Mouse (Mus musculus) brain, adult 2 months (tissue): ENCODE data around the gene Fam214b.

Experiments used
- DNase-seq: peaks from one replicate; pipeline ENCODE4 v3.0.0; 2011; ENCODE audit warnings: low read depth, low spot score

The Fam214b gene

DNA sequence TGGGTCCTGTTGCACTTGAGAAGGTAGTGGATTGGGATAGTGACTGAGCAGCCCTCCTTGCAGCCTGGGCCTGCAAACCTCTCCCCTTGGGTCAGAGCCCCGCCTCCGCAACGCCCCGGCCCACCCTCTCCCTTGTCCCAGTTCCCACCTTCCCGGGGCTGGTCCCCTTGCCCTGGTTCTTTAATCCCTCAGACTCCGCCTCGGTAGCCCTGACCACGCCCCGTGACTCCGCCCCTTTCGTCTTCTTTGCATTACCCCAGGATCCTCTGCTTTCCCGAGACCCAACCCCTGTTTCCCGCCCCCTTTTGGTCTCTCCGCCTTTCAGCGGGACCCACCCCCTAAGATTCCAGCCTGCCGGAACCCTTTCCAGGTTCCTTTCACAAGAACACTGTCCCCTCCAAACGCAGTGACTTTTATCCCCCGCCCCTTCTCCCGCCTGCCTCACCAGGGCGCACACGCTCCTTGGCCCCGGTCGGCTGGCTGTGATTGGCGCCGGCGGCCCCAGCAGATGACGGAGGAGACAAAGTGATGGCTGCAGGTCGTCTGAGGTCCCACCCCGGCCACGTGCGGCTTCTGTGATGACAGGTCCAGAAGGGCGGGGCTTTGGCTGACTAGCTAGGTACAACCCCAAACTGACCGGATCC, at the start of gene Fam214b:
Gene Fam214b, minus strand, starts transcription at position 562 of the 644 bp plus-strand sequence.
- peak; percentile 96 for DNase-seq

DNA sequence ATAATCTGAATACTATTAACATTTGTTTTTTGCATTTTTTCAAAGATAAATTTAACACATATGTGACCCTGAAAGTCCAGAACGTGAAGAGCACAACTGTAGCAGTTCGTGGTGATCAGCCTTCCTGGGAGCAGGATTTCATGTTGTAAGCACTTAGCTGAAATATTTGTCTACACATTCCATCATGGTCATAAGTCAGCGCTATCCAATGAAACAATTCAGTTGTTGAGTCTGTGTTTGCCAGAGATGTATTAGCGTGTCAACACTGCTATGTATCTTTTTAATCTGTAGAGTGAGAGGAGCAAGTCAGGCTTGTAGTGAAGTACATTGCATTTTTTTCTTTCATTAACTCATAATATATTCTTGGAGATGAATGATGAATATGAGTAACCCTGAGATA, 45.2 kb upstream of the Fam214b start:
- no peak for DNase-seq

DNA sequence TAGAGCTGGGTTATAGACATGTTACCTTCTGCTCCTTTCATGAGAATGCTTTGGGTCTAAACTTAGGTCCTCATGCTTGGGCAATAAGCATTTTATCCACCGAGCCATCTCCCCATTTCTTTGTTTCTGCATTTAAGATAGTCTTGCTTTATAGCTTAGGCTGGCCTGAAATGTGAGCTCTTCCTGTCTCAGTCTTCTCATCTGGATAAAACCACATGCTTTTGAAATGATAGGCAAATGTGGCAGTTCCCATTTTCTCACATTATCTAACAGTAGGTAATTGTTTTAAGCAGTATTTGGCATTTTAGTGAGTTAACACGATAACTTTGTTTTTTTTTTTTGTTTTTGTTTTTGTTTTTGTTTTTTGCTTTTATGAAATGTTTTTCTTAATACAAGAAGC, 43.9 kb upstream of the Fam214b start:
- DNase-seq = no peak

DNA sequence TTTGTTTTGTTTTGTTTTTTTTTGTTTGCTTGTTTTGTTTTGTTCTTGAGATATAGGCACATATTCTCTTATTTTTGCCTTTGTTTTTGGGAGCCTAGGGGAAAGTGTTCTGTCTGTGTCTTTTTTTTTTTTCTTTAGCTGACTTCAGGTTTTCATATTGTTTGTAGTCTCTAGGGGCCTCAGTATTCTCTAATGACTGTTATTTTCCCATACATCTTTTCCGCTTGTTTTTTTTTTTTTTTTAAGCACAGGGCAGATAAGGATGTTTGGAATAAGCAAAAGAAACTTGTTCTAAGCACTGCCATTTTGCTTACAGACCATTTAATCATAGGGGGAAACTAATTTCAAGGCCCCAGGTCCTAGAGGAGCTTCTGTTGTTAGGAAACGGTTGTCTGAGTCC, 36.4 kb upstream of the Fam214b start:
- no peak for DNase-seq

DNA sequence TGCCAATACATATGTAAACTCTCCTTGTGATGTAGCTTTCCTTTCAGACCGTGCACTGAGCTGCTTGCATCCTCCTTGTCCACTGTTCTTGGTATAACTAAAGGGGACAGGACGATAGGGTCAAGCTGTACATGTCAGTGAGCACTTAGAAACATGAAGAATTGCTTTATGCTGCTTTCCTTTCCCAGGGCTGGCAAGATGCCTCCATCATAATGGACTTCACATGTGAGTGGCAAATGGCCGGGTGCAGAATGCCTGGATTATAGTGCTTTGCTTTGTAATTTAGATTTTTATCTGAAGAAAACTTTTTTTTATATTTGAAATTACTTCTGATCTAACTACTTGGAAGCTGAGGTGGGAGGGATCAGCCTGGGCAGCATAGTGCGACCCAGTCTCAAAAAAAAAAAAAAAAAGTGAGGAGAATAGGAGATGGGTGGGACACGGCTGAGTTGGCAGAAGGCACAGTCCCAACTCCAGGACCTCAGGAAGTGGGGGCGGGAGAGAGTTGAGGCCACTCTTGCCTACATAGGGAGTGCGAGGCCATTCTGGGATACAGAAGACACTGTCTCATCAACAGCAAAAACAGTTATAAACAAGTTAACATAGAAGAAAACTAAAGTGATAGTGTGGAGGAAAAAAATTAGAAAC, 32.2 kb upstream of the Fam214b start:
- DNase-seq = no peak

DNA sequence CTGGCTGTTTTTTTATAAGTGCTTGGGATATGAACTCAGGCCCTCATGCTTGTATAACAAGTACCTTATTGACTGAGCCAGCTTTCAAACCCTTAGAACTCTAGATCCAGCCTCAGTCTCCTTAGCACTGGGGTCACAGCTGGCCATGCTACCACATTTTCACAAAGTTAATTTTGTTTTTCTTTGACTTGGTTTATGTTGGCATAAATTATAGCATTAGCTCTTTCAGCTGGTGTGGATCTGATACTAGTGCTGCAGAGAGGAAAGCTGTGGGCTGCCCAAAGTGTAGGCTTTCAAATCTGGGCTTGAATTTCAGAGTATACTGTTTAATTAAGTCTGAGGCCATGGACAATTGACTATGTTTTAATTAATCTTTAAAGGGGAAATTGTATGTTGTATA, 28.9 kb upstream of the Fam214b start:
- DNase-seq = peak; percentile 29

DNA sequence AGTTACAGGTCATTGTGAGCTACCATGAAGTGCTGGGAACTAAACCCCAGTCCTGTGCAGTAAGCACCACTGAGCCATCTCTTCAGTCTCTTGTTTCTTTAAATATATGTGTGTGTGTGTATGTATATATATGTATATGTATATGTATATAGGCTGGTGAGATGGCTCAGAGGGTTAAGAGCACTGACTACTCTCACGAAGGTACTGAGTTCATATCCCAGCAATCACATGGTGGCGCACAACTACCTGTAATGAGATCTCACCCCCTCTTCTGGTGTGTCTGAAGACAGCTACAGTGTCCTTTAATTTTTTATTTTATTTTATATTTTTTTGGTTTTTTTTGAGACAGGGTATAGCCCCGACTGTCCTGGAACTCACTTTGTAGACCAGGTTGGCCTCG, 19.5 kb upstream of the Fam214b start:
- DNase-seq = no peak

DNA sequence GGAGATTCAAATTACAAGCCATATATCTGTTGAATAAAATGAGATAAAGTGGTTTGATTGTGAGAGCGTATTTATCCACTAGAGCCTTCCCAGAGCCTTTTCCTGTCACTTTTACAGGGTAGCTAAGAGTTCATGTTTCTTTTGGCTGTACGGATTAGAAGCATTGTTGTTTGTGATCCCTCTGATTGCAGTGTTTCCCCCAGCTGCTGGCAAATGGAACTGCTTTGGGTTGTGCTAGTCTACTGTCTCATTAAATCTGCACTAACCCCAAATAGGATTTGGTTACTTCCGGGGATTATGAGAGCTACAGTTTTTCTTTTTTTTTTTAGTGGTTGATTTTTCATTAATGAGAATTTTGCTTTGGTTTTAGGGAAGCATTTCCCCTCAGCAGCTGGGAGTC, 14.3 kb upstream of the Fam214b start:
- no peak for DNase-seq

DNA sequence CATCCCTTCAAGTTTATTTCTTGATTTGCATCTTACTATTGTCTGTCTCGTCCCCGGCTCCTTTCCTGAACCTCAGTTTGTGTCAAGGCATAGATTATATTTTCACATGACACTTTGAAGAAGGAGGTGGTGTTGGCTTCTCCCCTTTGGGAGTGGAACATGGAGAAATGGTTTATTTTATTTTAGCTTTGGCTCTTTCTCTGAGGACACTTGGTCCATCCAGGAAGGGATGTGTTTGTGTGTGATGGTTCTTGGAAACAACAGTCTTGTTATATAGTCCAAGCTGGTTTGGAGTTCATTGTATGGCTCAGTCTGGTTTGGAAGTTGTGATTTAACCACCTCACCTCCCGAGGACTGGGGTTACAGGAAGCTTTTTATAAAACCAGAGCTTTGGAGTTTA, 13.7 kb upstream of the Fam214b start:
- DNase-seq = no peak

DNA sequence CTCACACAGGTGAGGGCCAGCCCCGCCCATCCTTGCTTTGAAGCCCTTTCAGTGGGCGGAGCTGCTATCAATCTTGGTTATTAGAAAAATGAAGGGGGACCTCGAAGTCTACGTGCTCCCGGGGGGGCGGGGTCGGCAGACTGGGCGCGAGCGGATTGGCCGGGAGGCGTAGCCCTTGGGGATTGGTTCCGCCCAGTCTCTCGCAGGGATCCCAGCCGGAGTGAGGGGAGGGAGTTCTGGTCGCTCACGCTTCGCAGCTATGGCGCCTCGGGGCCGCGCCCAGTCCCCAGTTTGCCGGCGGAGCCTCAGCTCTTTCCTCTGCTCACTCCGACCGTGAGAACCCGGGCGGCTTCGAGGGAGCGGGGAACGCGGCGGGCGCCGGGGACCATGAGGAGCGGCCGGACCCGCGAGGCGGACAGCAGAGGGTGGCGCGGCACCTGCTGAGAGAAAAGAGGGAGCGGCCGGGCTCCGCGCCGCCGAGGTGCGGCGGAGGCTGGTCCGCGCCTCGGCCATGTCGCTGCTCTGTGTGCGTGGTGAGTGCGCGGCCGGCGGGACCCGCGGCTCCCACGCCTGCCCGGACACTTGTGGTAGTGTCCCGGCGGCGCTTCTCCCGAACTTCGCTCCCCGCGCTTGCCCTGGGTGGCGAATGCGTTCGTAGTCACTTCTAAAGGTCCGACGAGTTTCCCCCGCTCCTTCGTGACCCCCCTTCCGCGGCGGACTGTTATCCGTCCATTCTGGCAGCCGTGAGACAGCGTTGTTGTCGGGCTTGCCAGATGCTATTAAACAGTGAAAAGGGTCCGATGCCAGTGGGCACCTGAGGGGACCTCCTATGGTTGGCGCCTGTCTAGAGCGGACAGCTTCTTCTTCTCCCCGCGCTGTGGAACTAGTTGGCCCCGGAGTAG, 13.0 kb upstream of the Fam214b start, which contains the start of gene Unc13b:
Gene Unc13b, plus strand, starts transcription at position 201 of the 902 bp plus-strand sequence.
- DNase-seq = peak; percentile 95

DNA sequence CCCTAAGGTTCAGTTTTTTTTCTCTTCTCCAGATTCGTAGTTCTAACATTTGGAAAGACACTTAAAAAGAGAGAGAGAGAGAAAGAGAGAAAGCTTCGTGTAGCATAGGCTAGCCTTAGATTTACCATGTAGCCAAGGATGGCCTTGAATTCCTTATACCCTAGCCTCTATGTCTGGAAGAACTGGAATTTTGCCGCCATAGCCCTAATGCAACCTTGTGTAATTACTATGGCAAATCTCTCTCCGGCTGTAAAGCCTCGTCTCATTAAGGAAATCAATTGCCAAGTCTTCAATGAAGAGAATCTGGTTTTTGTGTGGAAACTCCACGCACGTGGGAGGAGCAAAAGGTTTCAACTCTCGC, 12.4 kb upstream of the Fam214b start:
- no peak for DNase-seq

DNA sequence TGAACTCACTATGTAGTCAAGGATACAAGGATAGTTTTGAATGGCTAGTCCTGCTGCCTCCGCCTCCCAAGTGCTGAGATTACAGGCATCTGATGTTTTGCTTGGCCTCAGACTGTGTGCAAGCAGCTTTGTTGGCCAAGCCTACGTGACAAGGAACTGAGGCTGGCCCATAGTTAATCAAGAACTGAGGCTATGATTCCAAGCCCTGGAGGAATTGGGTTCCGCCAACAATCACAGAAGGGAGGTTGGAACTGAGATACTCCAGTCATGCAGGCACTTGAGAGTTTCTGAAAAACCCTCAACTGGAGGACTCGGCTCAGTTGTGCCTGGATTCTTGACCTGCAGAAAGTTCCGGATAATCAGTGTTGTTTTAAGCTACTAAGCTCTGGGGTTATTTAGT, 11.6 kb upstream of the Fam214b start:
- no peak for DNase-seq

DNA sequence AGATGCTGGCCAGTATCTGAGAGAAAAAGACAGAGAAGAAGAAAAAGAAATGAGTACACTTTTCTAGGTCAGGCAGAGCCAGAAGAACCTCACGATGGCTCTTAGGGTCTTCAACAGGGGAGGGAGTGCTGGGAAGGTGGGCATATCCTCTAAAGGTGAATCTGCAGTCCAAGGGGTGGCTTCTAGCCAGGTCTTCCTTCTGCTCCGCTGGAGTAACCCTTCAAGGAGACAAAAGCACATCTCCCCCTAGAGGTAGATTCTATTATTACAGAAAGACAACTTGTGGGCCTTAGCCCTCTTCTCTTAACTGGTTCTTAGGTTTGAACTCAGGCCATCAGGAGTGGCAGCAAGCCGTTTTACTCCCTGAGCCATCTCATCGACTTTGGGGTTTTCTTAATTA, 6.6 kb upstream of the Fam214b start:
- peak; percentile 82 for DNase-seq

DNA sequence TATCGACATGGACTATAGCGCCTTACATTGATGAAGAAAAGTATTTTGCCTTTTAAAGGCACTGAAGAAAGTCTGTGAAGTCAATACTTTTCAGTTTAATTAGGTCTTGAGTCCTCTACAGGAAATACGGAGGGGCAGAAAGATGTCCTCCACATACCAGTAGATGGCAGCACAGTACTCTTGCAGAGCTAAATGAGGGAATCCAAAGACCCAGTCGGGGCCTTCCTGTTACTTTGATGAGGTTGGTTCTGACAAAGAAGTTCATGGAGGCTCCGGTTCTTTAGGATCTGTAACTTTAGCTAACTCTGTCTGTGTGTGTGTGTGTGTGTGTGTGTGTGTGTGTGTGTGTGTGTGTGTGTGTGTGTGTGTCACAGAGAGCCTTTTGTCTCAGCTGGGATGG, 1.2 kb upstream of the Fam214b start:
- peak; percentile 93 for DNase-seq

DNA sequence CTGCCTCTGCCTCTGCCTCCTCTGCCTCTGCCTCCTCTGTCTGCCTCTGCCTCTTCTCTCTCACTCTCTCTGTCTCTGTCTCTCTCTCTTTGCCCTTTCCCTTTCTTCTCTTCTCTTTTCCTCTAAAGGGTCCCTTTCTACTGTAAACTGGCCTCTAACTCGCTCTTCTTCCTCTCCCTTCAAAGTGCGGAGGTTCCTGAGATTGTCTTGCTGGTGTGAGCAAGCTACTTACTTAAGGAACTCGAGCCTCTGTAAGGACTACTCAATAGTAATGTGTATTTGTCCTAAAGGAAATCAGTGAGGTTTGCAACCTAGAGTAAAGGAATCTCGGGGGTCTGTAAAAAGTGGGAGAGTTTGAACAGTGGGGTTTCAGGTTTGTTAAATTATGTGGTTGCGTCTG, 587 bp upstream of the Fam214b start:
- no peak for DNase-seq

DNA sequence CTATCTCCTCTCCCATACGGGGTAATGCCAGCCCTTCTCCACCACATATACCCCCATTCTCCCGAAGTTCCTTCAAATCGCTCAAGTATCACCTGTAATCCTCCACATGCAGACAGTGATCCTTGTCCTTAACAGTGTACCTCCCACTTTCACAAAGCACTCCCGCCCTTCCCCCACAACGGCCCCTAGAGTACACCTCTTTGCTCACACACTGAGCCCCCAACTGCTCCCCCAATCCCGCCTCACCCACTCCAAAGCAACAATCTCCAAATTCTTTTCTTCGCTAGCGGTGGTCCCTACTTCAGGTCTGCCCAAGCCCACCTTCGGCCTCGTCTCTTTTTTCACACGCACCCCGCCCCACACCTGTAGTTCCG, 748 bp downstream of the Fam214b start:
- DNase-seq = no peak

DNA sequence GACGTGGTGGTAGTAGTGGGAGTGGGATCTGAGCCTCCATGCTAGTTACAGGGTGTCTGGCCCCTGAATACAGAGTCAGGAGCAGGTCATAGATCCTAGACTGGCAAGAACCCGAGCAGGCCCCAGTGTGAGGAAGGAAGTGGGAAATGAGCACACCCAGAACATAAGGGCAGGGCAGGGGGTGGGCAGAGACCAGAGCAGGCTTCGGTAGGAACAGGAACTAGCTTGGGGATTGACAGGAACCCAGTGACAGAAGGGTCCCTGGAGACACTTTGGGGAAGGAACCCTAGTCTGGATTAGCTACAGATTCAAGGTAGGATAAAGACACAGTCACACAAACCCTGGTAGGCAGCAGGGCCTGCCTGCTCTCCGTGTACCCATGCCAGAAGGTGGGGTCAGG, 1.3 kb downstream of the Fam214b start:
- no peak for DNase-seq

DNA sequence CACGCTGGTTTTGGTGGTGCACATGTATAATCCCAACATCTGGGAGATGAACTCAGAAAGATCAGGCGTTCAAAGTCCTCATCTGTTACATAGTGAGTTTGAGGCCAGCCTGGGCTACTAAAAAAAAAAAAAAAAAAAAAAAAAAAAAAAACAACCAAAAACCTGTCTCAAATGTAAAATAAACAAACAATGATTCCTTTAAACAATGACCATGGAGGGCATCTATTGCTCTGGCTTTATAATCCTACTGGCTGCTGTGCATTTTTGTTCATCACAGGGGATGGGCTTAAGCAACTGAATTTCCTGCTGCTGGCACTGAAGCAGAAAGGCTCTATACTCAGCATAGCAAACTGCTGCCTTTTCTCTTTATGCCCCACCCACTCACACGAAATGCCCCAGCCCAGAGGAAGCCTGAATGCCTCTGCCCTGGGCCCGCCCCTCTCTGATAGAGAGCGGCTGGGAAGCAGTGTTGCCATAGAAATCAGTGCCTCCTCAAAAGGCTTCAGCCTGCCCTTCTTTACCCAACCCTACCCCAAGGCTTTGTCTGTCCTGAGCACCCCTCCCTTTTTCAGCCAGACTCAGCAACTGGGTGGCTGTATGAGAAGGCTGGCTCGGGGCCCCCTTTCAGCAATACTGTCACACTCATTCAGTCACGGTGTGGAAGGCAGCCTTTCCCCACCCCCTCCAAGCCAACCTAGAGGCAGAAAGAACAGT, 2.2 kb downstream of the Fam214b start:
- DNase-seq = peak; percentile 75

DNA sequence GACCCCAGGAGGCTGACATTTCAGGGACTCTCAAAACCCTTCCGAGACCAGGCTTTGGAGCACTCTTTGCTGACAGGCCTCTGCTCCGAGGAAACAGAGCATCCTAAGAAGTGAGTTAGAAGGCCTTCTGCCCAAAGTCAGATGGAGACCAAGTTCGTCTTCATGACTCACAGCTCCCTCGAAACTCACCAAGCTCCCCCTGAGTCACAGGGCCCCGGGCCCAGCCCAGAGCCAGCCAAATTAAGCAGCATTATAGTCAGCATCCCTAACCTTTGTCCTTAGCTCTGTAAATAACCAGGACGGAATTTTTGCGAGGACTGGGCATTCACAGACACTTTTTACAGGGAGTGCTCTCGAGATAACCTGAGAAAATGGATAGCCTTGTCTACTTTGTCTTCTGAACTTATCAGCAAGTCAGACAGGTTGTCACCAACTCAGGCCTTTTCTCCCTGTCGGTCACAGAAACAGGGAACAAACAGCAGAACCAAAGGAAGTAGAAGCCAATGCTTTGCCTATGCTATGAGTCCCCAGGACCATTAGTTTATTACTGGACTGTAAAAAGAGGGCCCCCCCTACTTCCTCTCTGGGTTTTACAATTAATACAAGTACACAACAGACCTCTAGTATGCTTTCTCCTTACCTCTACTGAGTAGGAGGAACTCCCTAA, 5.0 kb downstream of the Fam214b start:
- DNase-seq = peak; percentile 48

DNA sequence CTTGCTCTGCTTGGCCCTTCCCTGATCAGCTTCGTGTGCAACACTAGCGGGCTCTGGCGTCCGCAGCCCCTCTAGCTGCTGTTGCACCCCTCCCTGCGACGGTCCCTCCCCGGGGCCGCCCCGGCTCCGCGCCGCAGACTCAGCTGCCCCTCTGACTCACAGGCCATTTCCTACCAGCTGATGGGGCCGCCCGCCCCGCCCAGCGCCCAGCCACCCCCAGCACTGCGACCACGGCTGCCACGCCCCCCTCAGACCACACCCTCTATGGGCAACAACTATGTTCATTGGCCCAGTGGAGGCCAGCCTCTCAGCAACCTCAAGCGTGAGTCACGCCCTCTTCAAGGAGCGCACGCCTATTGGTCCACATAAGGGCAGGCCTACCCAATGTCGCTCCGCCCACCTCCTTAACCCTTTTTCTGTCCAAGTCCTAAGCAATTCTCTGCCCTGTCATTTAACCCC, 5.9 kb downstream of the Fam214b start:
- peak; percentile 99 for DNase-seq

DNA sequence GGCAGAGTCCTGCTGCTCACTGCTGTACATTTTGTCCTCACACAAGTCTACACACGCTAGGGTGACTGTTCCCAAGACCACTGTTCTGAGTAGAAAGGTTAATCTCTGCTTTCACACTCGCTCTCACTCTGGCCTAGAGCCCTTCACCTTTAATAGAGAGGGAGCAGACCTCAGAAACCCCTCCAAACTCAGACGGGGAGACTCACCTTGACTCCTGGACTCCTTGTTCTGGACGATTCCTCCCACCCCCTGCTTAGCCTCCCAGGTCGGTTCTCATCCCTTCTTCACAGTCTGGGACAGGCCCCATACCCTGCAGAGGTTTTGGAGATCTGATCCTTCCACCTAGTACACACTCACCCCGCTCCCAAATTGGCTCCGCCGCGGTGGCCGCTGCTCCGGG, 6.4 kb downstream of the Fam214b start:
- DNase-seq = no peak
